Mouse (Mus musculus): ENCODE measurements around the gene Zfyve28.

Zfyve28 gene

DNA sequence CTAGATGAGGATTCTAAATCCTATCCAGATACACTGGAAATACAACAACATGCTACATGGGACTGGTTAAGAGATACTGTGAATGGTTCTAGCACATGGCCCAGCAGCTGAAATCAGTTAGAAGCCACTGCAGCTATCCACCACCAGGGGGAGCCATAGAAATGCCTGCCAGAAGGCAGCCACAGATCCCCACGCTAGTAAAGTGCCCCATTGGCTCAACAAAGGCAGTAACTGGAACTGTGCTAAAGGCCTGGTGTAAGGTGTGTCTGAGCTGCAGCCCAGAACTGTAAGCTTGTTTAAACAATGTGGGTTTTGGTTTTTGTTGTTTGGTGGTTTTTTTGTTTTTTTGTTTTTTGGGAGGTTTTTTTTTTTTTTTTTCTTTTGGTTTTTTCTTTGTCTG is 78.0 kb downstream of the Zfyve28 start:
- DNase-seq (ENCODE audit: low spot score): peak; percentile 90

DNA sequence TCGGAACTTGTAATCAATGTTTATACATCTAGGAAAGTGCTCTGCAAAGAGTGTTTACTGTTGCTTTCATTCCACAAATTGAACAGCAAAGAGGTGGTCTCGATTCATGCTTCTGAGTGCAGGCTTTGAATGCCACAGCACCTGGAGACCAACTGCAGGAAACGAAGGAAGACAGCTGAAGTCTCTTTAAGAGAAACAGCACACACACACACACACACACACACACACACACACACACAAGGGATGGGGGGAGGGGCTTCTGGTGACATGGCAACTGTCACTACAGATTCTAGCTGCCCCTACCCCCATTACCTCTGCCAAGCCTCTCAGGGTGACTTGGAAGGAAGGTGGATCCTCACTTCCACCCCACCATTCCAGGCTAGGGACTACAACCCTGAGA is 80.7 kb downstream of the Zfyve28 start:
- DNase-seq (ENCODE audit: low spot score): no peak

DNA sequence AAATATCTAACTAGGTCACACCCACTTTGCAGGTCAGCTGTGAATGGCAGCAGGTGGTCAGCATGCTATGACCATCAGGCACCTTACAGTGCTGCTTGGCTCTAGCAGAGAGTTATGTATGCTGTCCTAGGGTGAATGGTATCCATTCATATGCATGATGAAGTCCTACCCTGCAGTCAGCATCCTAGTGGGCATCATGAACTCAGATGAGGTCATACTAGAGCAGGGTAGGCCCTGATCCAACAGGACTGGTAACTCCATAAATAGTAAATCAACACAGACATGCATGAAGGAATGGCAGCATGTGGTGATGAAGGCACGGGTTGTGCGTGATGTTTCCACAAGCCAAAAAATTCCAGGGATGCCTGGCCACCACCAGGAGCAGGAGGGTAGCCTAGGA is 82.5 kb downstream of the Zfyve28 start:
- DNase-seq (ENCODE audit: low spot score): no peak

DNA sequence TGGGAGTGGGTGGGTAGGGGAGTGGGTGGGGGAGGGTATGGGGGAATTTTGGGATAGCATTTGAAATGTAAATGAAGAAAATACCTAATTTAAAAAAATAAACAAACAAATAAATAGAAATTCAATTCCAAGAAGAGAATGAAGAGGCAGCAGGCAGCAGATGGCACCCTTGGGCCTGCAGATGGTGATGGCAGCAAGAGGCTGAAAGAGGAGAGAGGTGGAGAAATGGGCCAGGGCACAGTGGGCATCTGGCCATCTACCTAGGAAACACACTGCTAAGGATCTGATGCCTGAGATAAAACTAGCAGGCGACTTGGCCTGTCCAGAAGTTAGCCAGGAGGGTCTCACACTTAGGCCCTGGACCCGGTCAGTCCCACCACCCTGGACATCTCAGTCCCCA is 83.3 kb downstream of the Zfyve28 start:
- no peak for DNase-seq (ENCODE audit: low spot score)

DNA sequence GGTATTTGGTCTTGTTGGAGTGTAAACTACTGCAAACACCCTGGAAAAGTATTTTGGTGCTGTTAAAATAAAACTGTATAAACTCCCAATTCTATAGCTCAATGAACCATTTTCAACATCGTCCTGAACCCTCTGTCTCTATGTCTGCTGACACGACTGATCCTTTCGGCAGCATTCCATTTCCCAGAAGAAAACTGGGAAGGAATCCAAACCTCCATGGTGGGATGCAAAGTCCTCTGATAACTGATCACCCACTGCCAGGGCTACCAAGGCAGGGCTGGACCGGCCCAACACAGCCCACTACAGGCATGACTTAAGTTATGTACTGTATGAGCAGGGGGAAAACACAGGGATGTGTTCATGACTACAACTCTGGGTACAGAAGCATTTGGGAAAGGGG is 86.2 kb downstream of the Zfyve28 start:
- DNase-seq (ENCODE audit: low spot score): no peak

DNA sequence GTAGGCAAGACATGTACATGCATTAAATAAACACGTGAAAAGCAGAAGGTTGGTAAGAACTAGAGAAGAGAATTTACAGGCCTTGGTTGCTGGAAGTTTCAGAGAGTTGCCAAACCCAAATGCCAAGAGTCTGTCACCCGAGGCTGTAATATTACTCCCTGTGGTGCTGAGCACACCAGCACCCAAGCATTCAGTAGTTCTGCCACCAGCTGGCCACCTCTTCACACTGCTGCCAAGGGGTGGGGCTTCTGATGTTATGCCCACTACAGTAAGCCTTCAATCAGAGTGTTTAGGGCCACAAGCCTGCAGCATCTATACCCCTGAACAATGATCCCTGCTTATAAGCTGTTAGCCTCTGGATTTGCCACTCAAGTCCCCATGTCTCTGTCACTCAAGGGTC is 86.9 kb downstream of the Zfyve28 start:
- no peak for DNase-seq (ENCODE audit: low spot score)

DNA sequence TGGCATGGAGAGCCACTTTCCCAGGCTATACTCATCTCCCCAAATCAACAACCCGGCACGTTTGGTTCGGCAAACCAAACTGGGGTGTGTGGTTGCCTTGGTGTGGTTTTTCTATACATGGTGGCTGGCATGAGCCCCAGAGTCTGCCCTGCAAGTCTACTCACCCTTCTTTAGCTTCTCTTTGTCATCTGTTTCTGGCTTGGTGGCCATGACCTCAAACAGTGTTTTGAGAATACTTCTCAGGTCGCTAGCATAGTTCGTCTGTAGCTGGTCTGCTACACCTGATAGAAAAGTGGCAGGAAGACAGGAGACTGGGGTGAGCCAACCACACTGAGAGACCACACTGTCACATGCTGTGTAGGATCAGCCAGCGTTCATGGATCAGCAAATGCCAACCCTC is 89.6 kb downstream of the Zfyve28 start:
- no peak for DNase-seq (ENCODE audit: low spot score)

DNA sequence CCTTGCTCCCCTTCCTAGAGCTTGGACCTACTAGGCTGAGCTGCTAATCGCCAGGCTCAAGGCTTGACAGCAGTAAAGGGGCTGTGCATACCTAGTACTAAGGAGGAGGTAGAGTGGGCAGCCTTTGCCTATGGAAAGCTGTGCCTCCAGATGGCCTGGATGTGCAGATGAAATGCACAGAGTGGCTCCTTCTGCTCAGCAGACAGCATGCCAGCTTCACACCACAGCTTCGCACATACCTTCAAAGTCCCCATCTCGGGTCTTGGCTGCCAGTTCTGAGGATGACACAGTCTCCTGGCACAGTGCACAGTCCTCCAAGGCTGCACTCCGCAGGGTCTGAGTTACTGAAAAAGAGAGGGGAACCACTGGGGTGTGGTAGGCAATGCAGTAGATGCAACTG is 91.0 kb downstream of the Zfyve28 start:
- DNase-seq (ENCODE audit: low spot score): no peak

DNA sequence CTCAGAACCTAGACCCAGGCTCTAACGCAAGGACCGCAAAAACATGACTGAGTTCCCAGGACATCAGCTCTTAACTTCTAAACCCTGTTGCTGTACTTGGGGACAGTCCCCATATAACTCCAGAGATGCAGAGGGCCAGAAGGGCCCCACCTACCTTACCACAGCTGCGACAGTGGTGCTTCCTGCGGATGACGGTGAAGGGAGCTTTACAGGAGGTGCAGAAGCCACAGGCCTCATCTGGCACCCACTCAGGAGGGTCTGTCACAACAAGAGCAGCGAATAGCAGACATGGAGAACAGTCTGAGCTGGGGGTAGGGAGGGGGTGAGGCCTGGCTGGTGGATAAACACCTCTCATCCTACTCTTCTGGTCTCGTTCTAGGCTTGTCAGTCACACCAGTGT is 91.8 kb downstream of the Zfyve28 start:
- no peak for DNase-seq (ENCODE audit: low spot score)

DNA sequence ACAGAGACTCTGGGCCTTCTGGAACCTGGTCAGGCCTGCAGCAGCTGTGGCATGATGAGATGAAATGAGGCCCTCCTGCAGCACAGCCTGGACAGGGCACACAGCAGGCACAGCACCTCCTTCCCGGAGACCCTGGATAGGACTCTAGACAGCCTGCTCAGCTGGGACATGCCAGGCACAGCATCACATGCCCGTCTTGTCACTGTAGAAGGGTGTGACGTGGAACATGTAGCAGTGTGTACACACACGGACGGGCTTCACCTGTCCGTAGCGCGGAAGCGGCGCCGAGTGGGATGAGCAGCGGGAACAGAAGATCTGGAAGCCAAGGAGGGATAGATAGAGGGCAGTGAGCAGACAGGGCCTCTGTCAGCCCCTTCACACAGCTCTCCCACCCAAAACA is 92.5 kb downstream of the Zfyve28 start:
- DNase-seq (ENCODE audit: low spot score): no peak

DNA sequence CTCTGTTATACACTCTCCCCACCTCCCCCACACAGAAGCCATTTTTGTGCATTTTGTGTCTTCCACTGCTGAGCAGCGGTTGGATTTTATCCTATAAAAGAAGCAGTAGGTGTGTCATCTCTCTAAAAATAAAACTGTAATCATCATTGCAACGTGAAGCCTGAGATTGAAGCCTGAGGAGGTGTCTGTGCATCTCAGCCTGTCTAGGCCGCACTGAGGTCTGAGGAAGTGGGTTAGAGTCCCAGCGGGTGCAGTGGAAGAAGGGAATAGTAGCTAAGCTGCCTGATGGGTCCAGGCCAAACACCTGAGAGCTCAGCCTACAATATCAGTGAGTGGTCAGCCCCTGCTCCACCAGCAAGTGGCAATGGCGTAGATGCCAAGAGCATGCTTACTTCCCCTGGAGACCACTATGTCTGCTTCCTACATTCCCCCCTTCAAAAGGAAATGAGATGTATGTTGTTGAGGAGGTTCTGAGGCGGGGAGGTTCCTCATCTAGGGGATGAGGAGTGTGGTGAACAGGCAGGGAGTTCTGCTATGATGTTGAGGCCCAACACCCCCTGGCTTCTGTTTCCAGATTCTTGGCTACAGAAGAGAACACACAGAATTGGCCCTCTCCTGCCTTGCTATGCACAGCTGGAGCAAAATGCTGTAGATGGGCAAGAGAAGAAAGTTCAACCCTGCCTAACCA is 93.1 kb downstream of the Zfyve28 start:
- DNase-seq (ENCODE audit: low spot score): no peak

DNA sequence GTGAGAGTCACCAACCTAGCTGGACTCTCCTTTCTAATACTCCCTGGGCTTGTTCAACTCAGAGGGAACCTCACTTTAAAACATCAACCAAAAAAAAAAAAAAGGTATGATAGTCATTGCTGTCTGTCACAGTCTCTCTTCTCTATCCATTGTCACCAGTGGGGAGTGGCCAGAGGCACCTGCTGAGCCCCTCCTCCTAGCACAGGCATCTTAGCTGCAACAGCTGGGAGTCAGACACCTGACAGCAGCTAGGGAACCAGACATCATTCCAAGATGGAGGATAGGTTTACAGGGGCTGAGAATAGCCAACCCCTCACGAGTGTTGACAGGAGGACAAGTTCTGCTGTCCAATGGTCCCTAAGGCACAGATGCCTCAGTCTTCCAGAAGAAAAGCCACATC is 93.8 kb downstream of the Zfyve28 start:
- DNase-seq (ENCODE audit: low spot score): no peak

DNA sequence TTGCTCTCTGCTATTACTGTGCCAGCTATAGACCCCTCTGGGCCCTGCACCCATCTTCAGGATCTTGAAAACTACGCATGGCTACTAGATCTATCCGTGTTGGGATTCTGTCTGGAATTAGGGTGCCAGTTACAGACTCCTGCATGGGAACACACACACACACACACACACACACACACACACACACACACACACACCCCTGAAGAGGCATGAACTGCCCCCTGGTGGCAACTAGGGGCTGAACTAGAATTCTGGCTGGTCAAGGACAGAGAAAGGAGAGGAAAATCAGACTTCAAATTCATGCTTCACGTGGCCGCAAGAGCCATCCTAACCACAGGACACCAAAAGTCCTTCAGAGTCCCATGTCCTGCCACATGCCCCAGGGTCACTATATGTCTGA is 96.4 kb downstream of the Zfyve28 start:
- DNase-seq (ENCODE audit: low spot score): no peak

DNA sequence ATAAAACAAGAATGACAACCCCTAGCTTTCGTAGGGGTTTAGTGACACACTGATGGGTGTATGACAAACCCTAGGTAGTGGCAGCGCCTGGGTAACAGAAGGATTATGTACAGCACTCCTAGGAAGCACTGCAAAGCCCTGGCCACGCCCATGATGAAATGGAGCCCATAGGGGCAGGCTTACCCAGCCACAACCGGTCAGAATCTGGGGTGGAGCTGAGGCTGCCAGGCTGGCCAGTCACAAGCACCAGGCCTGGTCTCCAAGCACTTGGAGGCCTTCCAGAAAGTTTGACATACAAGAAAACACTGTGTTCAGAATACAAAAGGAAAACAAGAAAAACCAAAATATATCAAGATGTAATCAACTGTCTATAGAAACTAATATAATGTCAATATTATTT is 97.2 kb downstream of the Zfyve28 start:
- DNase-seq (ENCODE audit: low spot score): no peak

DNA sequence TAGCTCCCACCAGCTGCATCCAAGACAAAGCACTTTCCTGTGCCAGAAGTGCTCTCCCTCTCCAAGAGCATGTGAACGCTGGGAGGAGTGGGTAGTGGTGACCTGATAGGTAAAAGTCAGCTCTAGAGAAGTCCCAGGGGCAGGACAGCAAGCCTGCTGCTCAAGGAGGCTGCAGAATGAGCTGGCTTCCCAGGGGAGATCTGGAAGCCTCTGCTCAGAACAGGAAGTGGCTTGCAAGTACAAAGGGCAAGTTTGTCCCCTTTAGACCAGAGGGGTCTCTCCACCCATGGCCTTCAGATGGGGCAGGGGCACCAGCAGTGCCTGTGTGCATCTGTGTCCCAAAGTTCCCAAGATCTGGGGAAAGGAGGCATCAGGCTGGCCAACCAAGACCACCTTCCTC is 98.7 kb downstream of the Zfyve28 start:
- DNase-seq (ENCODE audit: low spot score): no peak

DNA sequence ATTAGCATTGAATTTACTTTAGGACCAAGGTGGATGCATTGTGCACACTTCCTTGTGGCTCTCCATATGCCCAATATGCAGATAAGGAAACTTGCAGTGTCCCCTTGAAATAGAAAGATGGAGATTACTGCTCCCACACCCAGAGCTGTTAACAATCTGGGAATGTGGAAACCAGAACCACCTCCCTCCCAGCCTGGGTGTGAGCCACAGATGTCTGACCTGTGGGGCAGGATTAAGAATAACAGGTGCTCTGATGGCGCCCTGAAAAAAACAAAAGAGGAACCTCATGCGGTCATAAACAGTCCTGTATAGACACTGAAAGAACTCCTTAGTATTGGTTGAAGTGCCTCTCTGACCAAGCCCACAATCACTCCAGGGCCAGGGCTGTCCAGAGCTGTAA is 99.4 kb downstream of the Zfyve28 start:
- DNase-seq (ENCODE audit: low spot score): no peak

DNA sequence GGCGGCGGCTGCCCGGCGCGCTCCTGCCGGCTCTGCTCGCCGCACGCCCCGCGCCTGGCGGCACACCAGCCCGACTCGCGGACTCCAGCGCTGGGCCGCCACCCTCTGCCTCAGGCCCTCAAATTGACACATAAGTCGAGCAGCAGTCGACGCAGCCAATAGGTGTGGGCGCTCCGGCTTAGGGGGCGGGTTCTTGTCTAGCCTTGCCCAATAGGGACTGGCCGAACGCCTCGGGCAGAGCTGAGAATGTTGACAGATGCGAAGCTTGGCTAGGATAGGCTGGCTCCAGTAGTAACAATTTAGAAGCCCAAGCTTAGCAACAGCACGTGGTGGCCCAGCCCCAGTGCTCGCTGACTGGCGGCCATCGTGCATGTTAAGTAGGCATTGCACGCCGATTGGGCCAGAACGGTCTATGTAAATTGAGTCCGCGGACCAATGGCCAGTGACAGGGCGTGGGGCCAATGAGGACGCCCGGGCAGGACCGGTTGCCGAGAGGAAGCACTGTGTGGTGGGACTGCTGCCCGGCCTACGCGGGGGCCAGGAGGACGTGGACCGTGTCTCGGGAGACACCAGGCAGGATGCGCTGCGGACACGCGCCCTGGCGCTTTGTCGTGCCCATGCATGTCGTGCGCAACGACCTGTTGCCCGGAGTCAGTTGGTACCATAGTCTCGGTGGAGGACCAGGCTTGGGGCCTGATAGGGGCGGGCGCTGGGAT is 100.5 kb downstream of the Zfyve28 start, which contains the start of gene Mxd4:
TSS of gene Mxd4 (minus strand) at position 120 of the 716 bp plus-strand sequence.
- peak; percentile 100 for DNase-seq (ENCODE audit: low spot score)

DNA sequence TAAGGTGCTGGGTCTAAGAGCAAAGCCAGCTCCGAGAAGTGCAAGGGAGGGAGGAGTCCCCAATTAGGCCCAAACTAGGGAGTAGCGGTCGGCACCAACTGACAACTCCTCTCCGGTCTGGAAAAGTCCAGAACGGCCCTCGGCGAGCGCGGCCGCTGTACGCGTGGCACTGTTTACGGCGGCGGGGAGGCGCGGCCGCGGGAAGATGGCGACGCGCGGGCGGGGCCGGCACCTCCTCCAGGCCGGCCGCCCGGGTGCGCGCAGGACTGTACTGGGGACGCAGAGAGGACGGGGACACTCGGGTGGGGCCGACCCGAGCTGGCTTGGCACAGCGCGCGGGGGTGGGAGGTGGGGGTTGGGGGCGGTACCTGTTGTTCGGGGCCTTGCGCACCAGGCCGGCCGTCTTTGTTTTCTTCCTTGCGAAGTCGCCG is 101.3 kb downstream of the Zfyve28 start:
- DNase-seq (ENCODE audit: low spot score): peak; percentile 59

DNA sequence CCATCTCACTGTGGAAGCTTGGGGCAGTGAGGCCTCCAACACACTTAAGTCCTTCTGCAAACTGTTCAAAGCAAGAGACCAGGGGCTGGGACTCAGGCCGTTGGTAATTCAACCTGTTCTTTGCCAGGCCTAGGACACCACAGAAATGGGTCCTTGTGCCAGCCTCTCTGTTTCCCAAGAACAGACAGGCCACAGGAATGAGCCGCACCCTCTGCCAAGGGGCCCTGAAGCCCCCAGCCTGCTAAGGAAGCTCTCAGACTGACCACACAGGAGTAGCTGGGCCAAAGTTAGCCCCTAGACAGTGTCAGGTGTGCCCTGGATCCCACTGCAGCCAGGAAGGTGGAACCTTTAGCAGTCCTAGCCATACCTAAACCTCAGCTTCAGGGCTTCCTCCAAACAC is 101.9 kb downstream of the Zfyve28 start:
- DNase-seq (ENCODE audit: low spot score): no peak

DNA sequence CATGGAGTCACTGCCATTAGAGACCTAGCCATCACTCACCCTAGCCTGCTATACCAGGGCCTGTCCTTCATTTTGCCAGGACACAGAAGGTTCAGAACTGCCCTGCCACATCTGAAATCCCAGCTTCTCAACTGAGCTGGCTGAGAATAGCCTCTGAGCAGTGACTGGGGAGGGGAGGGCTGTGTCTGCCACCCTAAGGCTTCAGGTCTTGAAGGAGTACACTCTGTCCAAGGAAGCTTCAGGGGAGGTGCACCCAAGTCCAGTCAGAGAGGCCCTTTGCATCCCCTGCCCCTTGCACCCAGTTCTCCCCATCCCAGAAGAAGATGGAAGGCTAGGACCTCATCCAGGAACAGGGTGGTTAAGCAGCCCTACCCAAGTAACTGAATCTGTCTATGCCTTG is 102.5 kb downstream of the Zfyve28 start:
- DNase-seq (ENCODE audit: low spot score): no peak

DNA sequence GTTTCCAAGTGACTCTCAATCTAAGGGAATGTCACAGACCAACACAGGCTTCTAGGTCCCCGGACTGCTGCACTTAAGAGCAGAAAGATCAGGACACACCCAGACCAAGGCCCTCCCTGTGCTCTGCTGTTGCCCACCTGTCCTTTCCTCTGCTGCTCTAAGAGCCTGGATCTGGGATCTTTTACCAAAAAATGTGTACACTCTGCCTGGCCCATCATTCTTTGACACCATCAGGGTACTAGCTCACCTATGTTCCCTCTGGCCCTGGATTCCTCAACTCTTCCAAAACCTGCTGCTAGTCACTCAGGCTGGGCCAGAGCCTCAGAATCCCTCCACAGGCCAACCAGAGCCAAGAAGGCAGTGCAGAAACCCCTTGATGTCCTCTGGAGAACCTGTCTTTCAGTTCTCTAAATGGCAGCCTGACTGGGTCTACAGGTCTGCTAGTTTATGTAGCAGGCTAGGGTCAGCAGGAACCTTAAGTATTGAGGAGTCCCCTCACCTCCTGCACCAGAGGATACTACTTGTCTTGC is 103.1 kb downstream of the Zfyve28 start:
- DNase-seq (ENCODE audit: low spot score): no peak

DNA sequence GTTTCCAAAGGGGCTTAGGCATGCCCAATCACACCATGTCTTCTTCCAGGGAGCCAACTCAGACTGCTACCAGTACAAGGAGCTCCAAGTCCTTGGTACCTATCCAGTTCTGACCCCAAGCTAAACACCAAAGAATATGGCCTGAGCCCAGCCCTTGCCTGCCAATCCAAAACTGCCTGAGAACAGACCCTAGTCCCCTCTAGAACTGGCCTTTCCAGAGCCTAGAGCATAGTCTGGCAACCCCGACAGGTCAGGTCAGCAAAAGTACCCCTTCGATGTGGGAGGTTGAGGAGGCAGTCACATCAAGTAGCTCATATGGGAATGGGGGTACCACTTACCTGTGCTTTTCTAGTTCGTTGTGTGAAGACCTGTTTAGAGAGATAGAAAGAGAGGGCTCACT is 104.3 kb downstream of the Zfyve28 start:
- no peak for DNase-seq (ENCODE audit: low spot score)

DNA sequence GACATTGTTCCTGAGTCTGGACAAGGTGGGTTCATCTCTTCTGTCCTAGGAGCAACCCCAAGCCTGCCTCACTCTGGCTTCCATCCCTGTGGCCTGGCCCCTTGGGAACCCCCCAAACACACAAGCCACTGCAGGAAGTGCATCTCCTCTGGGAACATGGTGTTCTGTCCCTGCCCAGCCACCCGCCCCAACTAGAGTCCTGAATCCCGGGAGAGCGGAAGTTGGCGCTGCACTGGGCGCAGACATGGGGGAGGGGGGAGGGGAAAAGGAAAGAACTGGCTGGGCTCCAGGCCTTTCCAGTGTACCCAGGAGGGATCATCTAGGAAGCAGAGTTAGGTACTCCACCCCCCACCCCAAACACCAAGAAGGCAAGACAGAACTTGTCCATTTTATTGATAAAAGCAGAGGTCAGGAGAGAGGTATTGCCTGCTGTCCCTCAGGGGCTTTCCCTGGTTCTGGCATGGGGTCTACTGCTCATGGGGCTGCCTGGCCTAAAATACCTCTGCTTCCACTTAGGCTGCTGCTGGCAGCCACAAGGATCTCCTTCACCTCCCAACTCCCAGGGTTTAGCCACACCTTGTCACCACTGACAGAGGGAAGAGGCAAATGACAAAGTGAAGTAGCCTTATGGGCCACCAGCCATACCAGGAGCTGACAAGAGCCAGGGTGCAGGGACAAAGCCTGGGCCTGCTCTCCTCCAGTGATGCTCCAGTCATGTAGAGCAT is 104.9 kb downstream of the Zfyve28 start:
- DNase-seq (ENCODE audit: low spot score): no peak
